Mouse (Mus musculus): ENCODE measurements around the gene As3mt. TPM values are rescaled to one million over a fixed set of nuclear protein-coding genes. Genes with fewer than 3 reads are reported as not detected.

Gene As3mt
- total and polyA plus RNA-seq, 3 experiments, result 30.7 to 52.1 (median 43.3) TPM

- no peaks in the 10 kb centered on the region for H3K27me3 ChIP-seq (replicated peaks)
- H3K79me2 ChIP-seq (replicated peaks; ENCODE audit: control insufficient read depth, extremely low read depth, insufficient read depth, poor library complexity, severe bottlenecking), result no peaks in the 10 kb centered on the region
- TF ChIP-seq USF2 (conservative IDR thresholded peaks at IDR 0.05; ENCODE audit: low read depth, low read length) (no peak), NELFE (IDR thresholded peaks at IDR 0.05; ENCODE audit: low read depth, low read length) (no peak), ZMIZ1 (IDR thresholded peaks at IDR 0.05; ENCODE audit: low read depth, low read length) (no peak), IRF4 (IDR thresholded peaks at IDR 0.05; ENCODE audit: low read depth, low read length) (no peak), USF1 (IDR thresholded peaks at IDR 0.05; ENCODE audit: low read depth, low read length) (no peak), PAX5 (IDR thresholded peaks at IDR 0.05; ENCODE audit: low read length) (no peak), MAZ (IDR thresholded peaks at IDR 0.05; ENCODE audit: low read depth, low read length) (no peak)
- H3K4me3 ChIP-seq (replicated peaks in 1 of 3; ENCODE audit: low read depth in 2 of 3, low read length in 2 of 3, poor library complexity in 1 of 3), result no peak overlapping the region
- DNase-seq (ENCODE audit: extremely low read depth), result no peak
- peaks cover 0 to 1% of the 10 kb centered on the region in 2 experiments for H3K36me3 ChIP-seq (replicated peaks in 1 of 2; ENCODE audit: control insufficient read depth in 1 of 2, insufficient read depth in 1 of 2, low read length in 1 of 2)
- in situ Hi-C loops (cut with MboI; ENCODE audit: low pct_ligation_motif_present, low pct_unique_long_range_greater_than_20kb, low sequenced_read_pairs), result loop anchor here (5.0 to 10.0 kb wide), 2 partner anchors 109 to 221 kb away; no protein-coding TSS in a partner anchor
- dilution Hi-C loops (cut with MboI; ENCODE audit: extremely low pct_ligation_motif_present, extremely low pct_unique_long_range_greater_than_20kb, low sequenced_read_pairs), result no loop called here
- H3K9me3 ChIP-seq (replicated peaks; ENCODE audit: low read length), result no peaks in the 10 kb centered on the region
- no peak overlapping the region for H3K9ac ChIP-seq (ENCODE audit: insufficient read depth, low read depth)
- H3K4me1 ChIP-seq (ENCODE audit: control insufficient read depth in 1 of 2, insufficient read depth in 2 of 2), result peaks cover 19 to 23% of the 10 kb centered on the region in 2 experiments
- H3K27ac ChIP-seq (ENCODE audit: insufficient read depth, low read depth), result no peak overlapping the region
- peak overlapping the region; percentile 24; the same call in 1 of the 2 replicates for H3K4me2 ChIP-seq (ENCODE audit: insufficient read depth, low read depth, poor library complexity, severe bottlenecking)
Measured at GRCm38 (mm10) chr19:46763356-46763755, 56.1 kb downstream of the As3mt start.

- DNase-seq (ENCODE audit: extremely low read depth), result no peak
- Histone ChIP-seq H3K4me2 (ENCODE audit: insufficient read depth, low read depth, poor library complexity, severe bottlenecking) (peak overlapping the region; percentile 30), H3K27ac (ENCODE audit: insufficient read depth, low read depth) (no peak overlapping the region), H3K27me3 (replicated peaks) (no peaks in the 10 kb centered on the region), H3K4me1 (ENCODE audit: control insufficient read depth in 1 of 2, insufficient read depth in 2 of 2) (peaks cover 19% of the 10 kb centered on the region in 2 experiments), H3K36me3 (replicated peaks in 1 of 2; ENCODE audit: control insufficient read depth in 1 of 2, insufficient read depth in 1 of 2, low read length in 1 of 2) (peaks cover 0 to 1% of the 10 kb centered on the region in 2 experiments), H3K9me3 (replicated peaks; ENCODE audit: low read length) (no peaks in the 10 kb centered on the region), H3K4me3 (replicated peaks in 1 of 3; ENCODE audit: low read depth in 2 of 3, low read length in 2 of 3, poor library complexity in 1 of 3) (no peak overlapping the region), H3K79me2 (replicated peaks; ENCODE audit: control insufficient read depth, extremely low read depth, insufficient read depth, poor library complexity, severe bottlenecking) (no peaks in the 10 kb centered on the region), H3K9ac (ENCODE audit: insufficient read depth, low read depth) (no peak overlapping the region)
- in situ Hi-C loops (cut with MboI; ENCODE audit: low pct_ligation_motif_present, low pct_unique_long_range_greater_than_20kb, low sequenced_read_pairs), result loop anchor here (5.0 to 10.0 kb wide), 2 partner anchors 108 to 221 kb away; no protein-coding TSS in a partner anchor
- dilution Hi-C loops (cut with MboI; ENCODE audit: extremely low pct_ligation_motif_present, extremely low pct_unique_long_range_greater_than_20kb, low sequenced_read_pairs), result no loop called here
- no peak for TF ChIP-seq CHD2 (IDR thresholded peaks at IDR 0.05; ENCODE audit: low read length)
- no peak for TF ChIP-seq ZNF384 (IDR thresholded peaks at IDR 0.05; ENCODE audit: low read depth, low read length)
- TF ChIP-seq KAT2A (IDR thresholded peaks at IDR 0.05; ENCODE audit: insufficient replicate concordance, low read length), result no peak
- no peak for TF ChIP-seq SMC3 (IDR thresholded peaks at IDR 0.05; ENCODE audit: low read depth, low read length)
- no peak for TF ChIP-seq RCOR1 (conservative IDR thresholded peaks at IDR 0.05; ENCODE audit: low read depth, low read length)
Measured at GRCm38 (mm10) chr19:46763932-46764762, 56.9 kb downstream of the As3mt start.
